Mouse (Mus musculus): ENCODE results near the gene Gm3476. TPM values are rescaled to one million over a fixed set of nuclear protein-coding genes. Genes with fewer than 3 reads are reported as not detected.
"Not testable (repeated sequence)": the region's sequence is repeated elsewhere in the genome, so short reads cannot be mapped to it uniquely, and the experiment has no call there.

Gm3476 gene
- polyA plus RNA-seq (2012; rRNA removed) (not detected in 2 replicates), polyA plus RNA-seq (2014; fragmentation: Nextera tagmentation; extraction: Ambion mirVana) (not detected in 2 replicates)

DNA sequence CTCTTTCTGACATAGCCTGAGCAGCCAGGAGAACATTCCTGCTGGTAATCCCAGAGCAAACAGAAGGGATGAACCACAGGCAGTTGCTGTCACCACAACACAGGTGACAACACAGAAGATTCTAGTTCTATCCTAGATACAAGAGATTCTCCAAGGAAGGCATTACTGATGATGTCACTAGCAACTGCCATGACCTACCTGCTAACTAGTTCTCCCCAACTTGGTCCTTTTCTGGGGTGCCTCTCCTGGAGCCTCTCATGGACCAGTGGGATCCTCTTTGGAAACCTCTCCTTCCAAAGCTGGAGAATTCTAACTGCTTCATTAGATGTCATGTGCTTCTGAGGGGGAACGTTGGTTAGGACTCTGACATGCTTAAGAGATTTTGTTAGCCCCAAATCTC lies at the start of gene Gm3476:
TSS of gene Gm3476 (minus strand) at position 101 of the 400 bp plus-strand sequence.
- H3K9me3 ChIP-seq (ENCODE audit: control insufficient read depth, low read length); ATAC-seq (ENCODE audit: low FRiP score, low read depth); H3K4me1 ChIP-seq (ENCODE audit: control insufficient read depth, insufficient read depth, low read length); H3K9ac ChIP-seq (ENCODE audit: low read depth, low read length, severe bottlenecking); H3K36me3 ChIP-seq (ENCODE audit: control insufficient read depth, insufficient read depth, low read length); H3K27me3 ChIP-seq (ENCODE audit: control insufficient read depth, insufficient read depth, low read length); DNase-seq (ENCODE audit: low spot score); H3K4me2 ChIP-seq (replicated peaks; ENCODE audit: low read depth, low read length, severe bottlenecking); H3K27ac ChIP-seq (replicated peaks; ENCODE audit: low read depth, low read length); H3K4me3 ChIP-seq (replicated peaks; ENCODE audit: low read length): not testable (repeated sequence)
- no CpG with 5 or more reads among the region's 1 CpGs for WGBS

DNA sequence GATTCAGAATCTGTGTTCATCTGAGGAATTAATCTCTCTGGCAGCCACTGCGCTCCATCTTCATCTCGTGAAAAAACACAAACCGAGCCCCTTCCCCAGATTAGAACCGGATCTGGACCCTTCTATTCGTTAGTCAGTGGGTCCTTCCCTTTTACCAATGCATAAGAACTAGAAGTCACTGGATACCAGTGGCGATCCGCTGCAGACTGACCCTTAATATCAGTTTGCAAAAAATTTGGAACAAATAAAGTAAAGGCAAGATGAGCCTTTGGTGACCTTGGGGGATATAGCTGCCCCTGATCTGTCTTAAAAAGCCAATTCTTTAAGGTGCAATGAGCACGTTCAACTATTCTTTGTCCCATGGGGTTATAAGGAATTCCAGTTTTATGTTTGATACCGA lies 37.9 kb upstream of the Gm3476 start:
- 80% methylated on average over 5 of the region's 9 CpGs for WGBS

DNA sequence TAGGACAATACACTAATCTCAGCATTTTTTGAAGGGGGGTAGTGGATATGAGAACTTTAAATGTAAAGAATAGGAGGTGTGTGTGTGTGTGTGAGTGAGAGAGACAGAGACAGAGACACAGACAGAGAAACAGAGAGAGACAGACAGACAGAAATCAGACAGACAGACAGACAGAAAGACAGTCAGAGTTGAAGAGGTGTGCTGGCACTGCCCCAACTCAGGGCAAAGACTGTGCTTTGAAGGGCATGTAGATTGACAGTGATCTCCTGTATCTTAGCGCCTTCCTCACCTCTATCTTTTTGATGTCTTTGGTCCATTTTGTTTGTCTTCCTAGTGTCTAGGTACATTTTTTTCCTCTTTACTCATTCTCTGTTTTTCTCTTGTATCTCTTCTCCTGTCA lies 35.5 kb upstream of the Gm3476 start:
- H3K27me3 ChIP-seq (ENCODE audit: control insufficient read depth, insufficient read depth, low read length); H3K36me3 ChIP-seq (ENCODE audit: control insufficient read depth, insufficient read depth, low read length); H3K9ac ChIP-seq (ENCODE audit: low read depth, low read length, severe bottlenecking); H3K4me3 ChIP-seq (replicated peaks; ENCODE audit: low read length); H3K9me3 ChIP-seq (ENCODE audit: control insufficient read depth, low read length); H3K4me2 ChIP-seq (replicated peaks; ENCODE audit: low read depth, low read length, severe bottlenecking); DNase-seq (ENCODE audit: low spot score); ATAC-seq (ENCODE audit: low FRiP score, low read depth); H3K4me1 ChIP-seq (ENCODE audit: control insufficient read depth, insufficient read depth, low read length); H3K27ac ChIP-seq (replicated peaks; ENCODE audit: low read depth, low read length): not testable (repeated sequence)
- 100% methylated on average over 1 of the region's 1 CpGs for WGBS

More for the DNA sequence above, 37.9 kb upstream of the Gm3476 start:
- not testable (repeated sequence) for H3K9ac ChIP-seq (ENCODE audit: low read depth, low read length, severe bottlenecking); H3K4me3 ChIP-seq (replicated peaks; ENCODE audit: low read length); H3K4me2 ChIP-seq (replicated peaks; ENCODE audit: low read depth, low read length, severe bottlenecking); DNase-seq (ENCODE audit: low spot score); H3K4me1 ChIP-seq (ENCODE audit: control insufficient read depth, insufficient read depth, low read length); H3K9me3 ChIP-seq (ENCODE audit: control insufficient read depth, low read length); H3K27ac ChIP-seq (replicated peaks; ENCODE audit: low read depth, low read length); H3K27me3 ChIP-seq (ENCODE audit: control insufficient read depth, insufficient read depth, low read length); ATAC-seq (ENCODE audit: low FRiP score, low read depth); H3K36me3 ChIP-seq (ENCODE audit: control insufficient read depth, insufficient read depth, low read length)

DNA sequence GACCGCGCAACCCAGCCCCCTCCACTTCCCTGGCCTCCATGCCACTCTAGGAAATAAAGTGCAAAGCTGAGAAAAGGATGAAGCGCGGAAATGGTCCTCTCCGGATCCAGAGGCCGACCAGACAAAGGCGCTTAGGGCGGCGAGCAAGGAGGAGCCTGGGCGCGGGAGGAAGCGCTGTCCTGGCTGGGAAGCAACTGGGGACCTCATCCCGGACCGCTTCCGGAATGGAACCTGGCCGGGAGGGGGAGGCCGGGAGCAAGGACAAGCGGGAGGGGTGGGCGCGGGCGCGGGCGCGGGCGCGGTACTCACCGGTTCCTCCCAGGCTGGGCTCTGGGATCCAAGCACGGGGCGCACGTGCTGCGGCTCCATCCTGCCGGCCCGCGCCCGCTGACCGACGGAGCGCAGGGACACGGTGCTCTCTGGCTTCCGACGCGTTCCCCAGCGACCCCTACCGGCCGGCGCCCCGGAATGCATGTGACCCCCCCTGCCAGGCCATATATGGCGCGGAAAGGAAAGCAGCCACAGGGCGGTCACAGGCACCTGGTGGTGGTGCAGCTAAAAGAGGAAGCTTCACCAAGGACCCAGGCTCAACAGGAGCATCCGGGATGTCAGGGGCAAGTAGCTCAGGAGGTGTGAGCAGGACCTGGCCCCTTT lies 17.2 kb downstream of the Gm3476 start, which contains the start of gene Gm3468:
TSS of gene Gm3468 (minus strand) at position 394 of the 654 bp plus-strand sequence.
- Histone ChIP-seq H3K4me3 (replicated peaks; ENCODE audit: low read length) (peak within 1 kb of the TSS; percentile 29), H3K4me2 (replicated peaks; ENCODE audit: low read depth, low read length, severe bottlenecking) (peak within 1 kb of the TSS; percentile 42)
- peak; percentile 16 for DNase-seq (ENCODE audit: low spot score)
- not testable (repeated sequence) for H3K9ac ChIP-seq (ENCODE audit: low read depth, low read length, severe bottlenecking); H3K27ac ChIP-seq (replicated peaks; ENCODE audit: low read depth, low read length); H3K27me3 ChIP-seq (ENCODE audit: control insufficient read depth, insufficient read depth, low read length); H3K36me3 ChIP-seq (ENCODE audit: control insufficient read depth, insufficient read depth, low read length); H3K4me1 ChIP-seq (ENCODE audit: control insufficient read depth, insufficient read depth, low read length); H3K9me3 ChIP-seq (ENCODE audit: control insufficient read depth, low read length)
- WGBS, result 3% methylated on average over 24 of the region's 51 CpGs
- peak; percentile 85 for ATAC-seq (ENCODE audit: low FRiP score, low read depth)

DNA sequence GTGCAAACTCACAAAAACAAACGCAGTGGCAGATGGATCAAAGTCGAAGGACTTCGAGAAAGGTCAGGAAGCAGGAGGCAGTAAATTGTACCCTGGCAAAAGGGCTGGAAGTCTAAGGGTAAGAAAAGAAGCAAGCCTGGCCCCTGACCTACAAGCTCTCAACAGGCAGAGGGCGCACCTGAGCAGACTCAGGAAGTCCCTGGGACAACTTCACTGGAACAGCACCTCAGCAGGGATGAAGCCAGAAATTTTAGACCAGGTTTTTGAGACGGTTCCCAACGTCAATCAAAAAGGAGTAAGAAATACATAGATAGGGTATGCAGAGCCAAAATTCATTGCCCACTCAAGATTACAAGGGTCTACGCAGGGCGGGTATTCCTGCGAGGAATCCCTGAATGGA lies 18.1 kb downstream of the Gm3476 start:
- 10% methylated on average over 8 of the region's 9 CpGs for WGBS
- not testable (repeated sequence) for H3K4me3 ChIP-seq (replicated peaks; ENCODE audit: low read length); H3K27me3 ChIP-seq (ENCODE audit: control insufficient read depth, insufficient read depth, low read length); ATAC-seq (ENCODE audit: low FRiP score, low read depth); H3K27ac ChIP-seq (replicated peaks; ENCODE audit: low read depth, low read length); H3K36me3 ChIP-seq (ENCODE audit: control insufficient read depth, insufficient read depth, low read length); H3K9ac ChIP-seq (ENCODE audit: low read depth, low read length, severe bottlenecking); H3K4me1 ChIP-seq (ENCODE audit: control insufficient read depth, insufficient read depth, low read length); H3K9me3 ChIP-seq (ENCODE audit: control insufficient read depth, low read length)
- DNase-seq (ENCODE audit: low spot score), result peak; percentile 2
- H3K4me2 ChIP-seq (replicated peaks; ENCODE audit: low read depth, low read length, severe bottlenecking), result peak overlapping the region; percentile 42

DNA sequence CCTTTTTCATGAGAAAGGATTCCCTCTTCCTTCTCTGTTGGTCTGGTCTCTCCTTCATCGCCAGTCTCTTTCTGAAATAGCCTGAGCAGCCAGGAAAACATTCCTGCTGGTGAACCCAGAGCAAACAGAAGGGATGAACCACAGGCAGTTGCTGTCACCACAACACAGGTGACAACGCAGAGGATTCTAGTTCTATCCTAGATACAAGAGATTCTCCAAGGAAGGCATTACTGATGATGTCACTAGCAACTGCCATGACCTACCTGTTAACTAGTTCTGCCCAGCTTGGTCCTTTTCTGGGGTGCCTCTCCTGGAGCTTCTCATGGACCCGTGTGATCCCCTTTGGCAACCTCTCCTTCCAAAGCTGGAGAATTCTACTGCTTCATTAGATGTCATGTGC lies 31.8 kb downstream of the Gm3476 start, which contains the start of gene Gm8206:
TSS of gene Gm8206 (minus strand) at position 101 of the 400 bp plus-strand sequence.
- H3K36me3 ChIP-seq (ENCODE audit: control insufficient read depth, insufficient read depth, low read length); H3K4me2 ChIP-seq (replicated peaks; ENCODE audit: low read depth, low read length, severe bottlenecking); H3K9me3 ChIP-seq (ENCODE audit: control insufficient read depth, low read length); ATAC-seq (ENCODE audit: low FRiP score, low read depth); H3K27me3 ChIP-seq (ENCODE audit: control insufficient read depth, insufficient read depth, low read length); H3K27ac ChIP-seq (replicated peaks; ENCODE audit: low read depth, low read length); H3K4me1 ChIP-seq (ENCODE audit: control insufficient read depth, insufficient read depth, low read length); H3K9ac ChIP-seq (ENCODE audit: low read depth, low read length, severe bottlenecking); DNase-seq (ENCODE audit: low spot score); H3K4me3 ChIP-seq (replicated peaks; ENCODE audit: low read length): not testable (repeated sequence)
- 82% methylated on average over 2 of the region's 3 CpGs for WGBS

DNA sequence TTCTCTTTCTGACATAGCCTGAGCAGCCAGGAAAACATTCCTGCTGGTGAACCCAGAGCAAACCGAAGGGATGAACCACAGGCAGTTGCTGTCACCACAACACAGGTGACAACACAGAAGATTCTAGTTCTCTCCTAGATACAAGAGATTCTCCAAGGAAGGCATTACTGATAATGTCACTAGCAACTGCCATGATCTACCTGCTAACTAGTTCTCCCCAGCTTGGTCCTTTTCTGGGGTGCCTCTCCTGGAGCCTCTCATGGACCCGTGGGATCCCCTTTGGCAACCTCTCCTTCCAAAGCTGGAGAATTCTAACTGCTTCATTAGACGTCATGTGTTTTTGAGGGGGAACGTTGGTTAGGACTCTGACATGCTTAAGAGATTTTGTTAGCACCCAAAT lies 67.4 kb downstream of the Gm3476 start, which contains the start of gene Gm6337:
TSS of gene Gm6337 (minus strand) at position 101 of the 400 bp plus-strand sequence.
- H3K27me3 ChIP-seq (ENCODE audit: control insufficient read depth, insufficient read depth, low read length); H3K27ac ChIP-seq (replicated peaks; ENCODE audit: low read depth, low read length); H3K4me2 ChIP-seq (replicated peaks; ENCODE audit: low read depth, low read length, severe bottlenecking); H3K9me3 ChIP-seq (ENCODE audit: control insufficient read depth, low read length); ATAC-seq (ENCODE audit: low FRiP score, low read depth); H3K4me1 ChIP-seq (ENCODE audit: control insufficient read depth, insufficient read depth, low read length); H3K4me3 ChIP-seq (replicated peaks; ENCODE audit: low read length); DNase-seq (ENCODE audit: low spot score); H3K9ac ChIP-seq (ENCODE audit: low read depth, low read length, severe bottlenecking); H3K36me3 ChIP-seq (ENCODE audit: control insufficient read depth, insufficient read depth, low read length): not testable (repeated sequence)
- WGBS, result 70% methylated on average over 3 of the region's 4 CpGs

Measured in limb, embryonic 14.5 days (tissue).